Mouse (Mus musculus) cerebellum, adult 2 months (tissue): ENCODE results near the gene Kif1bp.

ENCODE experiments used
- CTCF ChIP-seq: fragments of 200-500 bp; IDR thresholded peaks from 2 replicates; pipeline ENCODE4 v1.5.1; 2011; ENCODE audit warnings: low read depth, mild to moderate bottlenecking, control low read depth, low read length, moderate library complexity, borderline replicate concordance; ENCODE audit not compliant: insufficient read depth
- POLR2A ChIP-seq: fragments of 200-500 bp; IDR thresholded peaks from 2 replicates; pipeline ENCODE4 v1.6.1; 2011; ENCODE audit warnings: low read length, control low read depth, borderline replicate concordance; ENCODE audit not compliant: insufficient read depth

GRCm38 (mm10) chr10:62543399-62543808 is 34.9 kb downstream of the Kif1bp start:
- TF ChIP-seq CTCF (no peak), POLR2A (no peak)
